Mouse (Mus musculus) retina, postnatal 1 day (tissue): Measurements from ENCODE around the gene Grn.

Experiments
- DNase-seq: peaks from one replicate; pipeline ENCODE4 v3.0.0-alpha.2; 2012

The Grn gene

DNA sequence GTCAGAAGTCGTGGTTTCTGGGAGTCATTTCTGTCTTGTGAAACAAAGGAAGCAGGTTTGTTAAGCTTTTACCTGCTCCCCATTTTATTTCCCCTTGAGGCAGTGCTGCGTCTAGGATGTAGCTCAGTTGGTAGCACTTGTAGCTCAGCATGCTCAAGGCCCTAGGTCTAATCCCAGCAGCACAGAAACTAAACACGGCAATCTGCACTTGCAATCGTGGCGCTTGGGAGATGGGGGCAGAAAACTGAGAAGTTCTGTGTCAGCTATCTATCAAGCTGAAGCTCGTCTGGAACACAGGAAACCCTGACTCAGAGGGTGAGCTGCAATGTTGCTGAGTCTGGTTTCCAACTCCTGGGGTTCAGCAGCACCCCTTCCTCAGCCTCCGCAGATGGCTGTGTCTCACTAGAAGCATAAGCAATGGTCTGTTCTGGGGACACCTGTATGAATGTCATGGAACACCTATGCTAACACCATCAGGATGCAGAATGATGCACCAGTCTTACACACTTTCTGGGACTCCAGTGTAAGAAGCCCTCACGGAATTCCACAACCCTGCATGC lies 1.1 kb upstream of the Grn start:
- DNase-seq, result no peak

DNA sequence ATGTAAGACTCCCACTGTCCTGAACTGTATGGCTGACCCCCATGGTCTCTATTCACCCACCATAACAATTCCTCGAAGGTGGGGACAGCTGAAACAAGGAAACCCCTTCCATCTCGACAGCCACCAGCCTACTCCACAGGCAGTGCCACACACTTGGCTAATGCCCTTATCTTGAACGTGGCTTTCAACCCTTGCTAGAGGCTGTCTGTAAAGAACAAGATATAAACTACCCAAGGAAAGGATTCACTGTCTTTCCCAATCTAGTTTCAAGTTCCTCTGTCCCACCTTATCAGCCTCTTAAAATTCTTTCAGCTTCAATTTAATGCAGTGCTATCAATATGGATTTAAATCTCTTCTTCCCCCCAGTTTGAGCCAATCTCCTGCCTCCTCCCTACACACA lies 564 bp upstream of the Grn start:
- no peak for DNase-seq

DNA sequence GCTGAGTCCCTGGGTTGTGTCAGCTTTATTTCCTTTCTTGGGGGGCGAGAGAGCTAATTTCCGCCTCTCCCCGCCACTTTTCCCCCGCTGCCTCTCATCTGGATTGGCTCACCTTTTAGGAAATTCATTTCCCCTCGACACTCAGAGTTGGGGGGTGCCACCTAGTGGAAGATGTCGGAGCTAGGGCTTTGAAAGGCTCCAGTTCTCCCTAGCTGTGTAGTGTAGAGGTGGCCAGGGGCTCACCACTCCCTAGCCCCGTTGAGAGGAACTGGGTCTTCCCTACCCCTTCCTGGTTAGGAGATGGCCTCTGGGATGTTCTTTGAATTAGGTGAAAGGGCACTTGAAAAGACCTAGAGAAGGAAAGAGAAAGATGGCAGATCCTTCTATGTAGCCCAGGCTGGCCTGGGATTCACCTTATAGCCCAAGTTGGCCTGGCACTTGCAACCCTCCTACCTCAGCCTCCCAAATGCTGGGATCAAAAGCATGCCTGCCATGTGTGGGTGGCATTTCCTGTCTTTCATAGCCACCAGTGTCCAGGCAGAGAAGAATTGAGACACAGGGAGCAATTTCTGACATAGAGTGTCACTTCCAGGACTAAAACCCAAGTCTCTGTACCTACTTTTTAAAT lies 1.0 kb downstream of the Grn start:
- peak; percentile 86 for DNase-seq

DNA sequence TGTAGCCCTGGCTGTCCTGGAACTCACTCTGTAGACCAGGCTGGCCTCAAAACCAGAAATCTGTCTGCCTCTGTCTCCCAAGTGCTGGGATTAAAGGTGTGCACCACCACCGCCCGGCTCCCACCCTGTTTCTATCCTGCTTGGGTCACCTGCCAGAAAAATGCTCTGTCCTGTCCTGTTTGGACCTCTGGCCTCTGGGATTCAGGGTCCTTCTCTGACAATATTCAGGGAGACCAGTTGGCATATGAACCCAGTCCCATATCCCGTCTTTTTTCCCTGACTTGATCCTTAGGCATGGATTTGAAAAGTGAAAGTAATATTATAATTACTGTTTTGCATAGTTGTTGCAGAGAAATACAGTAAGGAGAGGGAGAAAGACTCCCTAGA lies 1.6 kb downstream of the Grn start:
- DNase-seq, result no peak

DNA sequence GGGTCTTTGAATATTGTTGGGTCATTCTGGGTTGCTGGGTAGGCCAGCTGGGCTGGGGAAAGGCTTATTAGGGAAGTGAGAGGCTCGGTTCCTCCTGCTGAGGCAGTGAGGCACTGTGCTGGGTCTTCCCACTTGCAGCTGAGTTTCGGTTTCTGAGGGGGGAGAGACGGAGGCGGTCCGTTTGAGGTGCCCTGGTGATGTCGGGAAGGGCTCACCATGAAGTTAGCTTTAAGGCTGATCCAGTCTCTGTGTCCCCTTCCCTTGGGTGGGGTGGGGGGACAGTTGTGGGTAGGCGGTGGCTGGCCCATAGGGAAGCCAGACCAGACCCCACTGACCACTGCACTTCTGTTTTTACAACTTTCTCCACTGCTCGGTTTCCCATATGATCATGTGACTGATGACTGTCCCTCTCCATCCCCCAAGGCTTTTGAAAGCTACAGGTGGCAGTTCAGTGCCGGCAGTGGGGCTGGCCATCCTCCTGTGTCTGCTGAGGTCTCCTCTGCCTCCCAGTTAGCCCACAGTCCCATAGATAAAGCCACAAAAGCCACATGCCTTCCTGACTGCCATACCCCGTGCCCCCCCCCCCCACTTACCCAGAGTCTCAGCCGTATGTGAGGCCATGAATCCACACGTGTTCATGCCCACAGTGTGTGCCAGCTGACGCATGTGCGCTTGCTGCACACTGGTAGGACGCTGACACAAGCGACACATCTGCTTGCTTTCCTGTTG lies 2.2 kb downstream of the Grn start:
- no peak for DNase-seq

DNA sequence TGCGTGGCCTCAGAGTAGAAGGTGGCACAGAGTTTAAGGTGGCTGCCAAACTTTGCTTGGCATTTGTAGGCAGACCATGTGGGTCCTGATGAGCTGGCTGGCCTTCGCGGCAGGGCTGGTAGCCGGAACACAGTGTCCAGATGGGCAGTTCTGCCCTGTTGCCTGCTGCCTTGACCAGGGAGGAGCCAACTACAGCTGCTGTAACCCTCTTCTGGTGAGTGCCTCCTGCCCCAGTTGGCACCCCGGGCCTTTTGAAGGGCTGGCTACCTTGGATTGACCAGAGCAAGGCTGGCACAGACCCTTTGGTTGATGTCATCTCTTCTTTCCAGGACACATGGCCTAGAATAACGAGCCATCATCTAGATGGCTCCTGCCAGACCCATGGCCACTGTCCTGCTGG lies 2.8 kb downstream of the Grn start:
- DNase-seq, result no peak

DNA sequence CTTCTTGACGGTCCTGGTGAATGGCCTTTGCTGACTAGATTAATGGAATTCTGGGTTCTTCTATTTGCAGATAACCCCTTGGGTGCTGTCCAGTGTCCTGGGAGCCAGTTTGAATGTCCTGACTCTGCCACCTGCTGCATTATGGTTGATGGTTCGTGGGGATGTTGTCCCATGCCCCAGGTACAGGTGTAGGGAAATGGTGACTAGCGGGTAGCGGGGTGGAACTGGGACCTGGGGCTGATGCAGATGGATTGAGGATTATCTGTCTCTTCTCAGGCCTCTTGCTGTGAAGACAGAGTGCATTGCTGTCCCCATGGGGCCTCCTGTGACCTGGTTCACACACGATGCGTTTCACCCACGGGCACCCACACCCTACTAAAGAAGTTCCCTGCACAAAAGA lies 3.8 kb downstream of the Grn start:
- DNase-seq, result no peak

DNA sequence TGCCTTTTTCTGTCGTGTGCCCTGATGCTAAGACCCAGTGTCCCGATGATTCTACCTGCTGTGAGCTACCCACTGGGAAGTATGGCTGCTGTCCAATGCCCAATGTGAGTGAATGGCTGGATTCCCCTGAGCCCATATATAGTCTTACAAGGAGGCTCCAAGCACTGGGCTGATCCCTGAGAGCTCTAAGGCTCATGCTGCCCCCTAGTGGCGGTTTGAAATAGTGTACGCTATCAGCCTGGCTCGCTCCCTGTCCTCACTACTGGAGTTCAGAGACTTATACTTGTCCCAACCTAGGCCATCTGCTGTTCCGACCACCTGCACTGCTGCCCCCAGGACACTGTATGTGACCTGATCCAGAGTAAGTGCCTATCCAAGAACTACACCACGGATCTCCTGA lies 4.3 kb downstream of the Grn start:
- DNase-seq, result peak; percentile 93

DNA sequence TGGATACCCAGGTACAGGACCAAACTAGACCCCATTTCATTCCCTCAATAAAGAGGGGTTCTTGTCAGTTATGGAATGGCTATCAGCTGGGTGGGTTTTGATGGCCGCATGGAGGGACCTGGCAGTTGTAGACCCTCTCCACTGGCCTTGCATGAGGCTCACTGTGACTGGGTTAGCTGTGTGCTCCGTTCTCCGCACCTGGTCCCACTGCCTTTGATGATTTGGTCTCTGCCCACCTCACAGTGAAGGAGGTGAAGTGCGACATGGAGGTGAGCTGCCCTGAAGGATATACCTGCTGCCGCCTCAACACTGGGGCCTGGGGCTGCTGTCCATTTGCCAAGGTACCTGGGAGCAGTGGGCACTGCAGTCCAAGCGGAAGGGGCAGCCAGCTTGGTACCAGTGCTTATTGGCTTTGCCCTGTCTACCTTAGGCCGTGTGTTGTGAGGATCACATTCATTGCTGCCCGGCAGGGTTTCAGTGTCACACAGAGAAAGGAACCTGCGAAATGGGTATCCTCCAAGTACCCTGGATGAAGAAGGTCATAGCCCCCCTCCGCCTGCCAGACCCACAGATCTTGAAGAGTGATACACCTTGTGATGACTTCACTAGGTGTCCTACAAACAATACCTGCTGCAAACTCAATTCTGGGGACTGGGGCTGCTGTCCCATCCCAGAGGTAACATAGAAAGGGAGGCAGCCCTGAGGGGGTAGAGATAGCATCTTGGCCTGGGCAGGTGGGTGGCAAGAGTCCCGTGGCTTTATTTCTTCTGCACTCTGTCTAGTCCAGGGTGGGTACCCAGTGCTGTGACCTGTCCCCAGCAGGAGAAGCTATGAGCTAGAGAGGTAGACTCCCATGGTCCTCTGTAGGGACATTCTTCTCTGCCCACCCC lies 4.9 kb downstream of the Grn start:
- DNase-seq, result no peak

DNA sequence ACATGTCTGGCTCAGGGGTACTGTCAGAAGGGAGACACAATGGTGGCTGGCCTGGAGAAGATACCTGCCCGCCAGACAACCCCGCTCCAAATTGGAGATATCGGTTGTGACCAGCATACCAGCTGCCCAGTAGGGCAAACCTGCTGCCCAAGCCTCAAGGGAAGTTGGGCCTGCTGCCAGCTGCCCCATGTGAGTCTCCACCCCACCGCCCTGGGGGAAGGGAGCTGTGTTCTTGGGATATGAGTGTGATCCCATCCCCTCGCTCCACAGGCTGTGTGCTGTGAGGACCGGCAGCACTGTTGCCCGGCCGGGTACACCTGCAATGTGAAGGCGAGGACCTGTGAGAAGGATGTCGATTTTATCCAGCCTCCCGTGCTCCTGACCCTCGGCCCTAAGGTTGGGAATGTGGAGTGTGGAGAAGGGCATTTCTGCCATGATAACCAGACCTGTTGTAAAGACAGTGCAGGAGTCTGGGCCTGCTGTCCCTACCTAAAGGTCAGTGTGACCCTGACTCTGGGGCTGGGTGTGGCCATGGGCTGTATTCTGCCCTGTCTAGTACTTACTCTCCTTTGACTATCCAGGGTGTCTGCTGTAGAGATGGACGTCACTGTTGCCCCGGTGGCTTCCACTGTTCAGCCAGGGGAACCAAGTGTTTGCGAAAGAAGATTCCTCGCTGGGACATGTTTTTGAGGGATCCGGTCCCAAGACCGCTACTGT lies 5.8 kb downstream of the Grn start:
- no peak for DNase-seq

DNA sequence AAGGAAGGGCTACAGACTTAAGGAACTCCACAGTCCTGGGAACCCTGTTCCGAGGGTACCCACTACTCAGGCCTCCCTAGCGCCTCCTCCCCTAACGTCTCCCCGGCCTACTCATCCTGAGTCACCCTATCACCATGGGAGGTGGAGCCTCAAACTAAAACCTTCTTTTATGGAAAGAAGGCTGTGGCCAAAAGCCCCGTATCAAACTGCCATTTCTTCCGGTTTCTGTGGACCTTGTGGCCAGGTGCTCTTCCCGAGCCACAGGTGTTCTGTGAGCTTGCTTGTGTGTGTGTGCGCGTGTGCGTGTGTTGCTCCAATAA lies 6.3 kb downstream of the Grn start:
- no peak for DNase-seq

DNA sequence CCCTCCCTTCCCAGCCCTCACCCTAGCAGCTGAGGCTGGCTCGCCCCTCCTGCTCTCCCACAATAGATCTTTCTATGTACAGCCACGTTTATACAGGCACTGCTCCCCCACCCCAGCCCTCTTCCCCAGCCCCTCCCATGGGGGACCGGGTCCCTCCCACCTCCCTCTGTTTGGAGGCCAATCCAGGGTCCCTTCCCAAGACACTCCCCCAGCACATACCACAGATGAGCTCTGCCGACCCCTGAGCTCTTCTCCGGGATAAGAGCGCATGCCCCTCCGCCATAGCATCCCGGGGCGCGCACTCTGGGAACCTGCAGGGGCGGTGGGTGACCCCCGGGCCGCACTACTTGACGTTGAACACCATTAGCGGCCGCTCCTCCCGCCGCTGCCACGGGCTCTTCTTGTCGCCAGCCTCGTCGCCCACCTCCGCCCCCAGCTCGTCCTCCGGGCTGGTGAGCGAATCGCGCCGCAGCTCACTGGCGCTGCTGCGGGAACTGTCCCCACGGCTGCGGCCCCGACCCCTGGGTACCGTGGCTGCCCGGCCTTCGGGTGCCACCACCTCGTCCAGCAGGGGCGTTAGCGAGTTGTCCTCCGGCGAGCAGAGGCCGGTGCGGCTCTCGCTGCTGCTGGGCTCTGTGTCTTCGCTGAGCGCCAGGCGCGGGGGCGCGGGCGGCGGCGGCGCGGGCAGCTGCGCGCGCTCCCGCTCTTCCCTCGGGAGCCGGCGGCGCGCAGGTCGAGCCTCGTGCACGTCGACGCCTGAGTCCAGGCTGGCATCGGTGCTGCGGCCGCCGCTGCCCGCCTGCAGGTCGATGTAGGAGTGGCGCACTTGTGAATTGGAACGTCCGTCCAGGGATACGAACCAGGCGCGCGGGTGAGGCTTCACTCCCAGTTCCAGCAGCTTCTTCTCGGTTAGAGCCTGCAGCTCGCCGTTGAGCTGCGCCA lies 7.3 kb downstream of the Grn start:
- DNase-seq, result peak; percentile 88

DNA sequence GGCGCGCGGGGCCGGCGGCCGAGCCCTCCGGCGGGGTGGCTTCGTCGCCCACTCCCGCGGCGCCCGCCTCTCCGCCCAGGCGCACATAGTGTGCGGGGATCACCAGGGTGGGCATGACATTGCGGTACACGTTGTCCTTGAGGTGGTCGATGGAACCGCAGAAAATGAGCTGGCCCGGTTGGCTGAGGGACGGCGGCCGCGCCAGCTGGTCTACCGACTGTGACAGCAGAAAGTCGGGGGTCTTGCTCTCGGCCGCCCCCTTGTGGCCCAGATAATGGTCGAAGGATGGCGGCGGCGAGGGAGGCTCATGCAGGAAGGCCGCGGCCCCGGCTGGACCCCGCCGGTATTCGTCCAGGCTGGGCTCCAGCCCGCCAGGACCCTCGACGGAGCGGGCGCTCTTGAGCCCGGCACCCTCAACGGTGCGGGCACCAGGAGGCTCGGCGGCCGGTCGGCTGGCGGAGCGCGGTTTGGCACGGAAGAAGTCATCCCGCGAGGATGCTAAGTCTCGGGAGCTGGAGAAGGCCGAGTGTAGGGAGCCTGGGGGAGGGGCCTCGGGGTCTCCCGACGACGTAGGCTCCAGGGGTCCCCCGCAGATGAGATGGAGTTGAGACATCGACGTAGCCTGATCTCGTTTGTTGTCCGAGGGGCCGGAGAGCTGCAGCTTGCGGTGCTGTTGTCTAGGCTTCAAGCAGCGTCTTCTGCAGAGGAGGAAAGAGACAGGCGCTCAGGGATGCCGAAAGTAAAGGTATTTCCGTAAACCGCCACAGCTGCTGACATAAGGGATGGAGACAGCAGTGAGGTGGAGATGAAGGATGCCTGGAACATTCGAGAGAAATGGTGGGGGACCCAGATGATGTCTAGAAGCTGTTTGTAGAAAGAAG lies 8.3 kb downstream of the Grn start:
- peak; percentile 92 for DNase-seq

DNA sequence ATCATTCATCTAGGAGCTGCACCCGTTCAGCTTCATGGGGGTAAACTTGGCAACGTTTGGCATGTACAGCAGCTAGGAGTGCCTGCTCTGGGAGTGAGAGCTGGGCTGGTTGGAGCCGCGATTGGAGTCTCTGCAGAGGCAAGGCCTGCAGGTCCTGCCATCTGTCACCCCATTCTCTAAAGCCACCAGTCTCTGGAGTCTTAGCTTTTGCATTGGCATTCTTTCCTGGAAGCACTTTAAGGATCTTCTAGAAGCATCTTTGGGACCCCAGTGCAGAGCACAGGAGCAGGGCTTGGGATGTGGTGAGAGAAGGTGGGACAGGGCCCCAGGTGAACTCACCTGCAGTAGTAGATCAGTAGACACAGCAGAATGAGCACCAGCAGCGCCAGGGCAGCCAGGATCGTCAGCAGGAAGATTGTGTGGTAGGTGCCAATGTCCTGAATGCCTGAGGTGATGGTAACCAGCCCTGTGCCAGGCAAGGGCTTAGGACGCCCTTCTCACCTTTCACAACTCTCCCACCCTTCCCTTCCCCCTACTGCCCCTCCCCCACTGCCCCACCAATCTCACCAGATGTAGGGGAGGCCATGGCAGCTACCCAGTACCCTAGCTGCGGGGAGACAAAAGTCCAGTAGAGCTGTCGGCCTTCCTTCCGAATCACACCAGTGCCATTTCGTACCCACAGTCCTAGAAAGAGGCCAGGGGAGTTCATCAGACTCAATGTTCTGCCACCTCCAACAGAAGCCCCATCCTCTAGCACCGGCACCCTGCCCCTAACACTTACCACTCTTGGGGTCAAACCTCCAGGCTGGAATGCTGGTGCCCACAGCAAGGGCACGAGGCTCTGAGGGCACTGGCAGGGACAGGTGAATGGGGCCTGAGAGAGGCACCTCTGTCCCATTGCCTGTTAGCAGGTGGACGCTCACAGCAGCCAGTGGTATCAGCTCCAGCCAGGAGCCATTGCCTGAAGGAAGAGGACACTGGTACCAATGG lies 9.3 kb downstream of the Grn start:
- no peak for DNase-seq

DNA sequence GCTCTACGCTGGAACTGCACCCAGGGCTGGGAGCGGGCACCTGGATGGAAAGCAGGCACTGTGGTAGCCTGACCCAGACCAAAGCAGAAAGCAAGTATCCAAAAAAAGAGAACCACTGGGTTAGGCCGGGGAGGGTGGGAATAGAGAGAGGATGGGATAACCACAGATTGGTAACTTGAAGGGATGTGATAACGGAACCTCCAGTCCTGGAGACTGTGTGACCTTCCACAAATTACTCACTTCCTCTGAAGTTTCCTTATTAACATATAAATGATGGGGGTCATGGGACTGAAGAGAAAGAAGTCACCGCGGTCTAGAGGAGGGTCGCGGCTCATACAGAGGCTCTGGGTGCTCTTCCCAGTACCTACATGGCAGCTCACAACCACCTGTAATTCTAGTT lies 10.1 kb downstream of the Grn start:
- no peak for DNase-seq

DNA sequence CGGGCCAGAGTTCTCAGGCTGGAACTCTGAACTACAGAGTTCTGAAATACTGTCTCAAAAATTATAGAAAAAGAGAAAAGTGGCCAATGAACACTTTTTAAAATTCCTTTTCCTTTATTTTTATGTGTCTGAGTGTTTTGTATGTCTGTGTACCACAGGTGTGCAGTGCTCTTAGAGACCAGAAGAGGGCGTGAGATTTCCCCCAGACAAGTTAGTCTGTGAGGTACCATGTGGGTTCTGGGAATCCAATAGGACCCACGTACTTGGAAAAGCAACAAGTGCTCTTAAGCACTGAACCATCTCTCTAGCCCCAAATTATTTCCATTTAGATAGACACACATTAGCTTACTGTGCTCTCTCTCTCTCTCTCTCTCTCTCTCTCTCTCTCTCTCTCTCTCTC lies 11.3 kb downstream of the Grn start:
- peak; percentile 26 for DNase-seq

DNA sequence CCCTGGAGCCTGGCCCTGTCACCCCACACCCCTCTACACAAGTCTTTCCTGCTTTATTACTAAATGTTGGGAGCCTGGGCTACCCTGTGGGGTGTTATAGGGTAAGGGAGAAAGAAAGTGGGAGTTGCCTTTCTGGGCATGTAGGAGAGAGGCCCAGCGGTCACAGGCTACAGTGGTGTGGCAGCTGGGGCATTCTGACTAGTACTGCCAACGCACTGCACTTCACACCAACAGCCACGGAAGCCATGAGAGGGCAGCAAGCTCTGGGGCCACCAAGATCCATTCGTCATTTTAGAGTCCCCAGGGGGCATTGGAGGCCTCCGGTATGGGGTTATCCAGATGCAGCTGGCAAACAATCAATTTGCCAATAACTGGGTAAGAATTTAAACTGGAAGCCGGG lies 12.0 kb downstream of the Grn start:
- DNase-seq, result no peak

DNA sequence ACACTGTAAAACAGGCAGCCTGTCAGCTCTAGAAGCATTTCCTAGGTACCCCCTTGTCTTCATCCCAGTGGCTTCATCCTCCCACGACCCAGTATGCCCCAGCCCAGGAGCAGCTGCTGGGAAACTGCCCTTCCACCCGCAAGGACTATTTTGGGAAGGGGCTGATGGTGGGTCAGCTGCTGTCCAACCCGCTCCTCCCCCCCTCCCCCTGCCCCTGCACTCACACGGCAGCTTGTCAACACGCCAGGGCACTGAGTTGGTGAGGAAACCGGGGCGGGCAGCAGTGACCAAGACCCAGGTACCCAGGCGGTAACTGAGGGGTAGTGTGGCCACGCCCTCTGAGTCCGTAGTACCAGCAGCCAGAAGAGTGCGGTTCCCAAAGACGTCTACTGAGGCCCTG lies 13.6 kb downstream of the Grn start:
- no peak for DNase-seq

DNA sequence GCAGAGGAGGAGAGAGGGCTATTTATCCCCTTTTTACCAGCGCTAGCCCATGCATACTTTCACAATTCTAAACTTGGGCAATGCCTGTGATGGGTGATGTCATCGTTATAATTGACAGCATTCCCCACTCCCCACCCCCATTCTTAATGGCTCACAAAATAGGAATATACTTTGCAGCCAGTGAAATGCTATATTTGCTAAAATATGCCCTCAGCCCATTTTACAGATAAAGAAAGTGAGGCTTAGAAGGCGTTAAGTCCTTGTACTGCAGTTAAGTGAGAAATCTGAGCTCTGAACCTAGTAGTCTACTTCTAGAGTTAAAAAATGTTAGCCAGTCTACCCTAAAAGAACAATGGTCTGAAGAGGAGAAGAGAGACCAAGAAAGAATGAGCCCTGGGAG lies 14.2 kb downstream of the Grn start:
- DNase-seq, result no peak

DNA sequence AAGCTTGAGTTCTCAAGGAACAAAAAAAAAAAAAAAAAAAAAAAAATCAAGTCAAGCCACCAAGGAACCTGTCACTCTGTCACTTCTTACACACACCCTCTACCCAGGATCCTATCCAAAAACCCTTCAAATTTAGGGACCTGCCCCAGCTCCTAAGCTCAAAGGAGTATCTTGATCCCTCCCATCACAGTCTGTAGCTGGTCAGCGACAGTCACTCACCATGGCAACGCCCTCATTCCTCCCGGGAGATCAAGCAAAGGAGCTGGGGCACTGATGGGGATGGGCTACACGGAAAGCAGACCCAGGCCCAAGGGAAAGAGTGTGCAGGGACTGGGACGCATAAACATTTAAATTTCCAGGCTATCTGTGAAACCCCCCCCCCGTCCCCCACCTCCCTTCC lies 14.7 kb downstream of the Grn start:
- peak; percentile 77 for DNase-seq
